Mouse (Mus musculus): ENCODE data around the gene Jam2.

Jam2 gene

GRCm38 (mm10) chr16:84774003-84774703, at the start of gene Jam2:
TSS of gene Jam2 (plus strand) at chr16:84774123.
- DNase-seq: peak; percentile 7

- no peak for DNase-seq
These were observed 39.1 kb upstream of the Jam2 start for GRCm38 (mm10) chr16:84734806-84735165.

GRCm38 (mm10) chr16:84735166-84736105, 38.5 kb upstream of the Jam2 start, which contains the start of gene Mrpl39:
TSS of gene Mrpl39 (minus strand) at chr16:84735742.
- peak; percentile 97 for DNase-seq

GRCm38 (mm10) chr16:84737358-84737757, 36.6 kb upstream of the Jam2 start:
- DNase-seq: no peak

GRCm38 (mm10) chr16:84744703-84745490, 29.0 kb upstream of the Jam2 start:
- no peak for DNase-seq

- no peak for DNase-seq
These were observed 28.1 kb upstream of the Jam2 start for GRCm38 (mm10) chr16:84745721-84746306.

- no peak for DNase-seq
These were observed 6.0 kb upstream of the Jam2 start for GRCm38 (mm10) chr16:84767956-84768355.

- DNase-seq: no peak
These were observed 4.7 kb upstream of the Jam2 start for GRCm38 (mm10) chr16:84769182-84769581.

- no peak for DNase-seq
These were observed 4.1 kb upstream of the Jam2 start for GRCm38 (mm10) chr16:84769619-84770464.

- DNase-seq: no peak
These were observed 3.0 kb upstream of the Jam2 start for GRCm38 (mm10) chr16:84770891-84771290.

- no peak for DNase-seq
These were observed 2.5 kb upstream of the Jam2 start for GRCm38 (mm10) chr16:84771461-84771860.

GRCm38 (mm10) chr16:84772496-84773267, 1.2 kb upstream of the Jam2 start:
- no peak for DNase-seq

GRCm38 (mm10) chr16:84773268-84773861, 558 bp upstream of the Jam2 start:
- DNase-seq: no peak

GRCm38 (mm10) chr16:84774761-84775231, 873 bp downstream of the Jam2 start:
- DNase-seq: no peak

- no peak for DNase-seq
These were observed 1.4 kb downstream of the Jam2 start for GRCm38 (mm10) chr16:84775356-84775755.

GRCm38 (mm10) chr16:84776089-84776784, 2.3 kb downstream of the Jam2 start:
- no peak for DNase-seq

GRCm38 (mm10) chr16:84778431-84778830, 4.5 kb downstream of the Jam2 start:
- no peak for DNase-seq

GRCm38 (mm10) chr16:84778861-84779630, 5.1 kb downstream of the Jam2 start:
- DNase-seq: no peak

- DNase-seq: no peak
These were observed 5.8 kb downstream of the Jam2 start for GRCm38 (mm10) chr16:84779718-84780117.

Data from thymus, postnatal 25 days (tissue).